12 mouse cellular contexts compared by ENCODE assay signal in genomic region chr6:42381916-42382381, GRCm38 (mm10). TPM values are rescaled to one million over a fixed set of nuclear protein-coding genes. Genes with fewer than 3 reads are reported as not detected.
DNase-seq lines count a peak whose midpoint lies in the region; ATAC-seq and TF ChIP-seq lines count a peak whose summit lies in the region.
"Had no signal": no experiment of that assay in that cellular context is flagged by ENCODE, and none has a peak within 500 bp of the region (broad histone marks: within the 10 kb centered on the region; RNA-seq: fewer than 3 reads in every experiment).

No protein-coding gene starts in this region.

- TF ChIP-seq CTCF in gastrocnemius, adult 2 months (IDR thresholded peaks at IDR 0.05) = no peak
- no peak for TF ChIP-seq CTCF in spleen, adult 2 months (IDR thresholded peaks at IDR 0.05; ENCODE audit: extremely low read depth, insufficient read depth, insufficient read length, insufficient replicate concordance)

- H3K4me2 ChIP-seq in limb, embryonic 11.5 days (ENCODE audit: low read depth, severe bottlenecking) = no peak overlapping the region
- H3K4me2 ChIP-seq: forebrain, embryonic 15.5 days had no signal

- H3K9ac ChIP-seq in limb, embryonic 11.5 days (ENCODE audit: low read length) = no peak overlapping the region
- H3K9ac ChIP-seq: forebrain, embryonic 15.5 days had no signal

- no peak for TF ChIP-seq POLR2A in spleen, adult 2 months (IDR thresholded peaks at IDR 0.05; ENCODE audit: low read depth, low read length)

- no peaks in the 10 kb centered on the region for H3K9me3 ChIP-seq in limb, embryonic 11.5 days (ENCODE audit: control insufficient read depth, low read length)
- H3K9me3 ChIP-seq: forebrain, embryonic 15.5 days had no signal

- peak overlapping the region; percentile 70 for H3K27ac ChIP-seq in gastrocnemius, adult 2 months
- H3K27ac ChIP-seq in spleen, adult 2 months (ENCODE audit: insufficient read depth, low read length) = 0 out of 2 replicates have a peak overlapping the region, but pooled peaks have one; percentile 1
- H3K27ac ChIP-seq in limb, embryonic 11.5 days (replicated peaks; ENCODE audit: low read depth, low read length) = no peak overlapping the region
- H3K27ac ChIP-seq: forebrain, embryonic 15.5 days had no signal

- 59% methylated on average over 9 of the region's 9 CpGs for WGBS in spleen, adult 2 months
- 66% methylated on average over 9 of the region's 9 CpGs for WGBS in limb, embryonic 11.5 days

- no peaks in the 10 kb centered on the region for H3K4me1 ChIP-seq in spleen, adult 2 months (ENCODE audit: control insufficient read depth, insufficient read depth, insufficient read length)
- peaks cover 2% of the 10 kb centered on the region; the same call in 1 of the 2 replicates for H3K4me1 ChIP-seq in limb, embryonic 11.5 days (ENCODE audit: control insufficient read depth, insufficient read depth, low read length)
- H3K4me1 ChIP-seq: forebrain, embryonic 15.5 days had no signal

- intact Hi-C loops in gastrocnemius, adult 2 months (cut with DNase I) = loop anchor here (5.0 kb wide), 1 partner anchor 155 kb away; no protein-coding TSS in a partner anchor

- no peak for DNase-seq in gastrocnemius, adult 2 months
- DNase-seq in gastrocnemius, adult 18-20 months (ENCODE audit: low spot score) = no peak
- no peak for DNase-seq in spleen, adult 2 months (ENCODE audit: low read depth in 1 of 2, low spot score in 2 of 2)
- no peak for DNase-seq in spleen, postnatal 36 days (ENCODE audit: low spot score in 2 of 2)
- DNase-seq in limb, embryonic 11.5 days (ENCODE audit: low spot score) = no peak
- DNase-seq in urinary bladder, adult 18-20 months (ENCODE audit: low spot score in 2 of 2) = no peak
- no peak for DNase-seq in right cerebral cortex, postnatal 25 days
- DNase-seq in urinary bladder, postnatal 10 days (ENCODE audit: low spot score) = no peak
- DNase-seq: cerebellum, adult 11-12 months; retina, postnatal 1 day; thymus, postnatal 14 days had no signal

- H3K36me3 ChIP-seq in spleen, adult 2 months (ENCODE audit: control insufficient read depth, insufficient read depth, low read length) = no peaks in the 10 kb centered on the region
- H3K36me3 ChIP-seq in limb, embryonic 11.5 days (ENCODE audit: control insufficient read depth, insufficient read depth, low read length) = no peaks in the 10 kb centered on the region
- H3K36me3 ChIP-seq: forebrain, embryonic 15.5 days had no signal

- H3K27me3 ChIP-seq in spleen, adult 2 months (ENCODE audit: control insufficient read depth, insufficient read depth, low read length) = no peaks in the 10 kb centered on the region
- no peaks in the 10 kb centered on the region for H3K27me3 ChIP-seq in limb, embryonic 11.5 days (ENCODE audit: control insufficient read depth, insufficient read depth, low read length)
- H3K27me3 ChIP-seq: forebrain, embryonic 15.5 days had no signal

- no peak overlapping the region; the same call in 1 of the 2 replicates for H3K4me3 ChIP-seq in gastrocnemius, adult 2 months
- H3K4me3 ChIP-seq in spleen, adult 2 months (ENCODE audit: extremely low read depth, insufficient read depth, insufficient read length) = no peak overlapping the region
- no peak overlapping the region for H3K4me3 ChIP-seq in limb, embryonic 11.5 days (ENCODE audit: low read depth, low read length)
- H3K4me3 ChIP-seq: forebrain, embryonic 15.5 days had no signal

- peak; percentile 31; the same call in 1 of the 2 replicates for ATAC-seq in limb, embryonic 11.5 days (ENCODE audit: insufficient number of reproducible peaks, low FRiP score, low TSS enrichment, low read depth)
- ATAC-seq: forebrain, embryonic 15.5 days had no signal

RNA-seq across cellular contexts. Expression of gene Epha1, which starts 8.9 kb away (rescaled TPM):
- under 1 TPM in 1 of 2 experiments, not detected in 1; 0.10 TPM for total RNA-seq in gastrocnemius, adult 2 months (2021)
- total RNA-seq in gastrocnemius, adult 18-20 months (2021) = under 1 TPM; 0.07 to 0.23 TPM
- 0.18 and 0.19 TPM in 2 replicates for polyA plus RNA-seq in spleen, adult 2 months (2012; rRNA removed)
- polyA plus RNA-seq in limb, embryonic 11.5 days (2014; fragmentation: Nextera tagmentation; extraction: Ambion mirVana) = 2.5 and 4.6 TPM in 2 replicates

RNA-seq across cellular contexts. Expression of gene Tas2r143, which starts 18.1 kb away (rescaled TPM):
- not detected for total RNA-seq in gastrocnemius, adult 2 months (2021)
- not detected for total RNA-seq in gastrocnemius, adult 18-20 months (2021)
- 0.13 and 0.69 TPM in 2 replicates for polyA plus RNA-seq in spleen, adult 2 months (2012; rRNA removed)
- not detected in 2 replicates for polyA plus RNA-seq in limb, embryonic 11.5 days (2014; fragmentation: Nextera tagmentation; extraction: Ambion mirVana)
- polyA plus RNA-seq: forebrain, embryonic 15.5 days had no signal

RNA-seq across cellular contexts. Expression of gene Tas2r135, which starts 23.3 kb away (rescaled TPM):
- total RNA-seq in gastrocnemius, adult 2 months (2021) = not detected
- total RNA-seq in gastrocnemius, adult 18-20 months (2021) = not detected
- polyA plus RNA-seq in spleen, adult 2 months (2012; rRNA removed) = 0.07 and 0.13 TPM in 2 replicates
- not detected in 2 replicates for polyA plus RNA-seq in limb, embryonic 11.5 days (2014; fragmentation: Nextera tagmentation; extraction: Ambion mirVana)
- polyA plus RNA-seq: forebrain, embryonic 15.5 days had no signal

RNA-seq across cellular contexts. Expression of gene Zyx, which starts 32.5 kb away (rescaled TPM):
- 10 to 100 TPM; 19.7 to 24.7 TPM for total RNA-seq in gastrocnemius, adult 2 months (2021)
- 10 to 100 TPM; 20.2 to 25.5 TPM for total RNA-seq in gastrocnemius, adult 18-20 months (2021)
- 184 and 228 TPM in 2 replicates for polyA plus RNA-seq in spleen, adult 2 months (2012; rRNA removed)
- 97.7 and 101 TPM in 2 replicates for polyA plus RNA-seq in limb, embryonic 11.5 days (2014; fragmentation: Nextera tagmentation; extraction: Ambion mirVana)

RNA-seq across cellular contexts. Expression of gene Tas2r126, which starts 52.4 kb away (rescaled TPM):
- total RNA-seq in gastrocnemius, adult 2 months (2021) = under 1 TPM in 1 of 2 experiments, not detected in 1; 0.28 TPM
- not detected for total RNA-seq in gastrocnemius, adult 18-20 months (2021)
- 0.09 TPM in 1 of 2 replicates, not detected in the other for polyA plus RNA-seq in spleen, adult 2 months (2012; rRNA removed)
- not detected in 2 replicates for polyA plus RNA-seq in limb, embryonic 11.5 days (2014; fragmentation: Nextera tagmentation; extraction: Ambion mirVana)
- polyA plus RNA-seq: forebrain, embryonic 15.5 days had no signal
